Mouse (Mus musculus) ES-E14 (cell line): ENCODE data around the gene Olfr695. TPM values are rescaled to one million over a fixed set of nuclear protein-coding genes. Genes with fewer than 3 reads are reported as not detected.

ENCODE experiments used
- DNase-seq: peaks from one replicate; pipeline ENCODE4 v3.0.0-alpha.2; 2013; ENCODE audit warnings: low read depth, low spot score
- H3K27ac ChIP-seq: 2 replicates; pipeline ENCODE4 v1.5.1; 2012; ENCODE audit warnings: low read depth, mild to moderate bottlenecking, low read length, moderate library complexity, mixed read lengths; ENCODE audit not compliant: poor library complexity, insufficient read depth, severe bottlenecking
- H3K36me3 ChIP-seq: 2 replicates; pipeline ENCODE4 v1.6.1; 2012; ENCODE audit warnings: mild to moderate bottlenecking, low read length, moderate library complexity, mixed read lengths; ENCODE audit not compliant: control insufficient read depth, poor library complexity, insufficient read depth, severe bottlenecking
- H3K4me1 ChIP-seq, 2 experiments: fragments of 150-350 bp in 1 of 2; sonication (generic) in 1 of 2; 2 replicates each; pipeline ENCODE4 v1.6.1; 2012; ENCODE audit warnings: low read length in 2 of 2, mild to moderate bottlenecking in 1 of 2, mixed read lengths in 1 of 2; ENCODE audit not compliant: control insufficient read depth in 2 of 2, insufficient read depth in 2 of 2, poor library complexity in 1 of 2
- H3K4me3 ChIP-seq, 2 experiments: fragments of 150-350 bp in 1 of 2; sonication (generic) in 1 of 2; 2 replicates each; pipeline ENCODE4 v1.5.1; 2012; ENCODE audit warnings: low read length in 2 of 2, low read depth in 1 of 2, mild to moderate bottlenecking in 1 of 2, mixed read lengths in 1 of 2; ENCODE audit not compliant: insufficient read depth in 1 of 2, poor library complexity in 1 of 2, severe bottlenecking in 1 of 2
- H3K9ac ChIP-seq: 2 replicates; pipeline ENCODE4 v1.6.1; 2012; ENCODE audit warnings: low read depth, mild to moderate bottlenecking, low read length, mixed read lengths; ENCODE audit not compliant: poor library complexity, insufficient read depth, severe bottlenecking
- H3K9me3 ChIP-seq: fragments of 150-350 bp; sonication (generic); 2 replicates; pipeline ENCODE4 v1.6.1; 2012; ENCODE audit warnings: low read depth, mild to moderate bottlenecking, low read length; ENCODE audit not compliant: control insufficient read depth, insufficient read depth
- CHD2 ChIP-seq: IDR thresholded peaks from 2 replicates; pipeline ENCODE4 v1.6.1; 2014; ENCODE audit warnings: mild to moderate bottlenecking, low read depth, low read length, inconsistent platforms
- HCFC1 ChIP-seq: IDR thresholded peaks from 2 replicates; pipeline ENCODE4 v1.6.1; 2012; ENCODE audit warnings: low read length, inconsistent platforms, borderline replicate concordance; ENCODE audit not compliant: insufficient read depth
- MAFK ChIP-seq: IDR thresholded peaks from 2 replicates; pipeline ENCODE4 v1.6.1; 2014; ENCODE audit warnings: mild to moderate bottlenecking, low read depth, low read length, inconsistent platforms; ENCODE audit not compliant: insufficient read depth
- ZC3H11A ChIP-seq: IDR thresholded peaks from 2 replicates; pipeline ENCODE4 v1.6.1; 2012; ENCODE audit warnings: low read depth, mild to moderate bottlenecking, inconsistent platforms, low read length, borderline replicate concordance
- ZNF384 ChIP-seq: IDR thresholded peaks from 2 replicates; pipeline ENCODE4 v1.6.1; 2012; ENCODE audit warnings: low read depth, low read length, inconsistent platforms
- in situ Hi-C, 2 experiments: fragments of 600-800 bp; cut with MboI; formaldehyde crosslinking; loops; one replicate each; pipeline ENCODE4 v1.15.1; 2025; ENCODE audit warnings: low sequenced_read_pairs in 2 of 2, inconsistent platforms in 1 of 2; ENCODE audit not compliant: unreplicated experiment in 2 of 2
- total RNA-seq: library from RNA; depleted of rRNA; stranded (reverse); fragments of 300-350 nt; gene quantifications from 2 replicates; pipeline ENCODE4 v1.2.3, GENCODE M21; 2012; rRNA removed

Olfr695 gene
- total RNA-seq, 1 experiment: not detected

DNA sequence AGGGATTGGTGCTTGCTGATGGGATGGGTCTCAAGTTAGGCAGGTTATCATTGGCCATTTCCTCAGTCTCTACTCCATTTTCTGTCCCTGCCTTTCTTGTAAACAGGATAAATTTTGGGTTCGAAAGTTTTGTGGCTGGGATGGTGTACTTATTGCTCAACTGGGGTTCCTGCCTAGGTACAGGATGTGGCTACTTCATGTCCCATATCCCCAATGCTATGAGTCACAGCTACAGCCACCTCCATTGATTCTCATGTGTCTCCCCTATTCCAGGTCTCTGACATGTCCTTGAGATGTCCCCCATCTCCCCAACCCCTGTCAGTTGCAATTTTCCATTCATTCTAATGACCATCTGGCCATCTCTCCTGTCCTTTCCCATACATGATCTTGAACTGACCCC, 19.3 kb downstream of the Olfr695 start:
- no peak overlapping the region for H3K9ac ChIP-seq
- H3K4me1 ChIP-seq: no peaks in the 10 kb centered on the region
- TF ChIP-seq HCFC1: no peak
- TF ChIP-seq ZNF384: no peak
- no peak for TF ChIP-seq ZC3H11A
- TF ChIP-seq MAFK: no peak
- H3K4me3 ChIP-seq: no peak overlapping the region
- DNase-seq: no peak
- no peaks in the 10 kb centered on the region for H3K9me3 ChIP-seq
- in situ Hi-C loops: loop anchor here in 1 of 2 experiments (25.0 kb wide), 1 partner anchor 90 kb away; the partner anchor contains the start of gene Olfr699
- no peak overlapping the region for H3K27ac ChIP-seq
- H3K36me3 ChIP-seq: no peaks in the 10 kb centered on the region

GRCm38 (mm10) chr7:106692976-106693375, 23.2 kb downstream of the Olfr695 start:
- no peak overlapping the region for H3K27ac ChIP-seq
- H3K9ac ChIP-seq: no peak overlapping the region
- no peak overlapping the region for H3K4me3 ChIP-seq
- TF ChIP-seq MAFK (no peak), HCFC1 (no peak), CHD2 (no peak), ZNF384 (no peak), ZC3H11A (no peak)
- DNase-seq: no peak
- H3K4me1 ChIP-seq: no peaks in the 10 kb centered on the region
- H3K9me3 ChIP-seq: no peaks in the 10 kb centered on the region
- H3K36me3 ChIP-seq: no peaks in the 10 kb centered on the region
- in situ Hi-C loops: loop anchor here in 1 of 2 experiments (25.0 kb wide), 1 partner anchor 94 kb away; the partner anchor contains the start of gene Olfr699

DNA sequence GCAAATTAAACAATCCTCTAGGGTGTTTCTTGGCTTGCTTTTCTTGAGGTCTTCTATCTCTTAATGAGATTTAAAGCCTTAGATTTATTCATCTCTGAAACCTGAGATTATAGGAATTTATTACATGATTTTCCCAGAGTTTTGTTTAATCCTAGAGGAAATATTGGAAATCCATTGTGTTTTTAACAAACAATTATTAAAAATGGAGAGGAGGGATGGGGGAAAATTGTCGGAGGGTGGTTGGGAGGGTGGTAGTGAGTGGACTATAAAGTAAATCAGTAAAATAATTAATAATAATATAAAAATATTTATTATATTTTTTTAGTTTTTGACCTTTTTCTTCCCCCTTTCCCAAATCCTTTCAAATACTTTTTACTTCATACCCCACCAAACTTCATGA, 24.5 kb downstream of the Olfr695 start, which contains the start of gene Olfr694:
Gene Olfr694 (minus strand): TSS at position 101 of the 400 bp plus-strand sequence.
- H3K9ac ChIP-seq: no peak within 1 kb of the TSS
- in situ Hi-C loops: loop anchor here in 1 of 2 experiments (25.0 kb wide), 1 partner anchor 96 kb away; the partner anchor contains the start of gene Olfr699

GRCm38 (mm10) chr7:106685382-106685781, 30.8 kb downstream of the Olfr695 start:
- H3K9ac ChIP-seq: no peak overlapping the region
- no peak overlapping the region for H3K27ac ChIP-seq
- H3K9me3 ChIP-seq: no peaks in the 10 kb centered on the region
- TF ChIP-seq CHD2: no peak
- TF ChIP-seq ZNF384: no peak
- no peak for TF ChIP-seq ZC3H11A
- TF ChIP-seq HCFC1: no peak
- TF ChIP-seq MAFK: no peak
- in situ Hi-C loops: loop anchor here in 1 of 2 experiments (25.0 kb wide), 1 partner anchor 102 kb away; the partner anchor contains the start of gene Olfr699
- no peaks in the 10 kb centered on the region for H3K4me1 ChIP-seq
- no peak overlapping the region for H3K4me3 ChIP-seq
- DNase-seq: no peak
- no peaks in the 10 kb centered on the region for H3K36me3 ChIP-seq

More for the DNA sequence above, 24.5 kb downstream of the Olfr695 start, which contains the start of gene Olfr694:
- no peak for TF ChIP-seq HCFC1
- TF ChIP-seq ZNF384: no peak
- no peak for TF ChIP-seq MAFK
- no peak for TF ChIP-seq CHD2
- TF ChIP-seq ZC3H11A: no peak
- no peak for DNase-seq
- H3K9me3 ChIP-seq: no peaks in the 10 kb centered on the region
- no peak within 1 kb of the TSS for H3K27ac ChIP-seq
- H3K36me3 ChIP-seq: no peaks in the 10 kb centered on the region
- H3K4me3 ChIP-seq: no peak within 1 kb of the TSS
- H3K4me1 ChIP-seq: no peaks in the 10 kb centered on the region

DNA sequence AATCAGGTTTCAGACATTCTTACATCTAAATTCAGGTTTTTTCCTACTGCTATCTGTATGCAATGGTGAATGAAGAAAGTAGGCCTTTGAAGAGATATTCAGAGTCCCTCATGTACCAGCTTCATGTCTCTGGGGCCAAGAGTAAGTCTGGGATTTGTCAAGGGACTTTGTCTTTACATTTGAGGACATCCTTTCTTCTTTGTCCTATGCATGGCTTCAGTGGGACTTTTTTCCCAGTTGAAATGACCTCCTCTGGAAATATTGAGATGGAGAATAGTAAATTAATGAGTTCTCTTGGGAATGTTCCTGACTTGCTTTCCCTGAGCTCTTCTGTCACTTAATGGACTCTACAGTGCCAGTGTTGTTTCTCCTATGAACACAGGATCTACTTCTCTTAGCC, 35.7 kb downstream of the Olfr695 start, which contains the start of gene Olfr693:
Gene Olfr693 (minus strand): TSS at position 101 of the 400 bp plus-strand sequence.
- in situ Hi-C loops: loop anchor here in 1 of 2 experiments (25.0 kb wide), 1 partner anchor 107 kb away; the partner anchor contains the start of gene Olfr699

More for the DNA sequence above, 35.7 kb downstream of the Olfr695 start, which contains the start of gene Olfr693:
- H3K4me1 ChIP-seq: no peaks in the 10 kb centered on the region
- H3K36me3 ChIP-seq: no peaks in the 10 kb centered on the region
- DNase-seq: no peak
- H3K9ac ChIP-seq: no peak within 1 kb of the TSS
- TF ChIP-seq CHD2: no peak
- H3K27ac ChIP-seq: no peak within 1 kb of the TSS
- no peaks in the 10 kb centered on the region for H3K9me3 ChIP-seq
- no peak within 1 kb of the TSS for H3K4me3 ChIP-seq

Other genes with a start within 250 kb of the Olfr695 start
- gene Olfr693, start 35.8 kb downstream of the Olfr695 start, total RNA-seq: not detected in 2 replicates
- not detected in 2 replicates for gene Olfr694, start 24.6 kb downstream of the Olfr695 start, total RNA-seq
- gene Olfr697, start 26.0 kb upstream of the Olfr695 start, total RNA-seq: not detected in 2 replicates
- gene Olfr698, start 39.0 kb upstream of the Olfr695 start, total RNA-seq: not detected in 2 replicates
- 0.42 and 0.49 TPM in 2 replicates for gene Olfr699, start 76.8 kb upstream of the Olfr695 start, total RNA-seq
- not detected in 2 replicates for gene Olfr700, start 92.4 kb upstream of the Olfr695 start, total RNA-seq
- gene Olfr701, start 97.7 kb upstream of the Olfr695 start, total RNA-seq: 0.31 TPM in 1 of 2 replicates, not detected in the other
- not detected in 2 replicates for gene Olfr702, start 117.5 kb upstream of the Olfr695 start, total RNA-seq
- not detected in 2 replicates for gene Olfr703, start 127.0 kb upstream of the Olfr695 start, total RNA-seq
- gene Olfr704, start 146.8 kb upstream of the Olfr695 start, total RNA-seq: not detected in 2 replicates
- gene Olfr705, start 160.5 kb upstream of the Olfr695 start, total RNA-seq: 0.13 and 0.26 TPM in 2 replicates
- not detected in 2 replicates for gene Olfr706, start 171.8 kb upstream of the Olfr695 start, total RNA-seq
- not detected in 2 replicates for gene Olfr707, start 184.8 kb upstream of the Olfr695 start, total RNA-seq
- not detected in 2 replicates for gene Olfr1532-ps1, start 191.6 kb upstream of the Olfr695 start, total RNA-seq
- gene Olfr709-ps1, start 215.8 kb upstream of the Olfr695 start, total RNA-seq: not detected in 2 replicates
- not detected in 2 replicates for gene Olfr710, start 231.9 kb upstream of the Olfr695 start, total RNA-seq
- gene Olfr6, start 247.5 kb upstream of the Olfr695 start, total RNA-seq: not detected in 2 replicates